Mouse (Mus musculus): Measurements from ENCODE around the gene Nkx1-1. TPM values are rescaled to one million over a fixed set of nuclear protein-coding genes. Genes with fewer than 3 reads are reported as not detected.

Nkx1-1 gene
- polyA plus RNA-seq (2014; fragmentation: Nextera tagmentation; extraction: Ambion mirVana) = not detected in 2 replicates

DNA sequence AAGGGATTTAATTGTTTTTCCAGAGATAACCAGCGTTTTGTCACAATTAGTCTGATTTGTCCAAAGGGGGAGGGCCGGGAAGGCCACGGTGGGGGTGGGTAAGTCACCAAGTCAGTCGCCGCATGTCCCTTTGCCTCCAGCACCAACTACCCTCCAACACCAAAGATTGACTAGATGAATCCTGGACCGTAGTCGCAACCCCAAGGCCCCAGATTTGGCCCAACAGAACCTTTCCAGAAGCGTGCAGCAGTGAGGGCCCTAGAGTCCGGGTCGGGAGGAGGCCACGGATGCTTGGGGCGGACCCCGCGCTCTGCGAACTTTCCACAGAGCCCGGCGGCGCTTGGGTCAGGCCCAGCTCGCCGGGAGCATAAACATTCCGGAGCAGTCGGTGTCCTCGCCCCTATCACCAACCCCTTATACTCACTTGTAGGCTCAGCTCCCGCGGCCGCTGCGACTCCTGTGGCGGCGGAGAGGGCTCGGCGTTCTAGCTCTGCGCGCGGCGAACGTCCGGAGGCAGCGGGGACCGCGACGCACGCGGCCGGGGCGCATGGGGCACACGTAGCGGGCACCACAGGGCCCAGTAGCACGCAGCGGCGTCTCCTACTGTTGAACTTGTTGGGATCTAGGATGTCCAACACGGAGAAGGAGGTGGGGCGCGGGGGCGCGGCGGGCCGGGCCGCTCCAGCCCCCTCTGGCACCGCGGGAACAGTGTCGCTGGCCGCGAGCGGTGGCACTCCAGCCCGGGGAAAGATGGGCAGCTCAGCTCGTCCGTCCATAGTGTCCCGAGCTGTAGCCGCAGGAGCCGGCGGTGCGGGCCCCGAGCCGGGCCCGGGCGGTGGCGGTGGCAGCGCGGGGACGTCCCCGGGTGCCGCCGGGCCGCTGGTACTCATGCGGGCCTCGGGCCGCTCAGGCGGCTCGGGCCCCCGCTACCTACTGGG lies at the start of gene Nkx1-1:
Nkx1-1 (minus strand) TSS at position 776 of the 938 bp plus-strand sequence.
- H3K27ac ChIP-seq (replicated peaks; ENCODE audit: low read depth, low read length) = no peak within 1 kb of the TSS
- under 1% methylated on average over 86 of the region's 90 CpGs for WGBS
- peaks cover 97% of the 10 kb centered on the region for H3K27me3 ChIP-seq (ENCODE audit: control insufficient read depth, insufficient read depth, low read length)
- no peaks in the 10 kb centered on the region for H3K9me3 ChIP-seq (ENCODE audit: control insufficient read depth, low read length)
- H3K36me3 ChIP-seq (ENCODE audit: control insufficient read depth, insufficient read depth, low read length) = no peaks in the 10 kb centered on the region
- peak within 1 kb of the TSS; percentile 12; the same call in 1 of the 2 replicates for H3K4me3 ChIP-seq (ENCODE audit: low read depth, low read length)
- ATAC-seq (ENCODE audit: insufficient number of reproducible peaks, low FRiP score, low TSS enrichment, low read depth) (no peak), DNase-seq (ENCODE audit: low spot score) (peak; percentile 46)
- H3K4me1 ChIP-seq (ENCODE audit: control insufficient read depth, insufficient read depth, low read length) = peaks cover 19% of the 10 kb centered on the region
- H3K9ac ChIP-seq (ENCODE audit: low read length) = no peak within 1 kb of the TSS
- peak within 1 kb of the TSS; percentile 29 for H3K4me2 ChIP-seq (ENCODE audit: low read depth, severe bottlenecking)

DNA sequence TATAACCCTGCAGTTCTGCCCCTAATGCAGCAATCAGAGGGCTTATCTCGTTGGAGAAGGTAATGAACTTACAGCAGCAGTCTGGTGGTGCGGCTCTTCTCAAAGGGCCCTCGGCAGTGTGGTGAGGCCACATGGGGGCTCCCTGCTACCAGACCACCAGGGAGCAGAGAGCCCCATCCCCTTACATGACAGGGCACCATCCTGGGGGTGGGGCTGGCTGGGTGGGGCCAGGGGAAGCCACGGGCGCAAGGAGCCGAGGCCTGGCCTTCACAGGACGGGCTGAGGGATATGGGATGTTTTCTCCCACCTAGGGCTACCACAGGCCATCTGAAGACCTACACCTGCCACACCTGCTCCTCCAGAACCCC lies 47.5 kb upstream of the Nkx1-1 start:
- no peak overlapping the region for H3K4me3 ChIP-seq (ENCODE audit: low read depth, low read length)
- H3K4me1 ChIP-seq (ENCODE audit: control insufficient read depth, insufficient read depth, low read length) = 0 out of 2 replicates have a peak, but pooled peaks cover 3% of the 10 kb centered on the region
- 0 out of 2 replicates have a peak, but pooled peaks cover 2% of the 10 kb centered on the region for H3K27me3 ChIP-seq (ENCODE audit: control insufficient read depth, insufficient read depth, low read length)
- WGBS = 15% methylated on average over 7 of the region's 7 CpGs
- H3K9me3 ChIP-seq (ENCODE audit: control insufficient read depth, low read length) = no peaks in the 10 kb centered on the region
- no peak overlapping the region for H3K4me2 ChIP-seq (ENCODE audit: low read depth, severe bottlenecking)
- H3K27ac ChIP-seq (replicated peaks; ENCODE audit: low read depth, low read length) = no peak overlapping the region
- no peaks in the 10 kb centered on the region for H3K36me3 ChIP-seq (ENCODE audit: control insufficient read depth, insufficient read depth, low read length)
- H3K9ac ChIP-seq (ENCODE audit: low read length) = 0 out of 2 replicates have a peak overlapping the region, but pooled peaks have one; percentile 3
- DNase-seq (ENCODE audit: low spot score) = no peak
- no peak for ATAC-seq (ENCODE audit: insufficient number of reproducible peaks, low FRiP score, low TSS enrichment, low read depth)

- H3K27ac ChIP-seq (replicated peaks; ENCODE audit: low read depth, low read length) = no peak overlapping the region
- 55% methylated on average over 26 of the region's 26 CpGs for WGBS
- no peaks in the 10 kb centered on the region for H3K36me3 ChIP-seq (ENCODE audit: control insufficient read depth, insufficient read depth, low read length)
- H3K9me3 ChIP-seq (ENCODE audit: control insufficient read depth, low read length) = no peaks in the 10 kb centered on the region
- H3K4me2 ChIP-seq (ENCODE audit: low read depth, severe bottlenecking) = no peak overlapping the region
- 0 out of 2 replicates have a peak overlapping the region, but pooled peaks have one; percentile 3 for H3K9ac ChIP-seq (ENCODE audit: low read length)
- H3K27me3 ChIP-seq (ENCODE audit: control insufficient read depth, insufficient read depth, low read length) = 0 out of 2 replicates have a peak, but pooled peaks cover 2% of the 10 kb centered on the region
- ATAC-seq (ENCODE audit: insufficient number of reproducible peaks, low FRiP score, low TSS enrichment, low read depth) (no peak), DNase-seq (ENCODE audit: low spot score) (no peak)
- H3K4me3 ChIP-seq (ENCODE audit: low read depth, low read length) = no peak overlapping the region
- H3K4me1 ChIP-seq (ENCODE audit: control insufficient read depth, insufficient read depth, low read length) = 0 out of 2 replicates have a peak, but pooled peaks cover 3% of the 10 kb centered on the region
These were observed 47.0 kb upstream of the Nkx1-1 start for GRCm38 (mm10) chr5:33480582-33481317.

DNA sequence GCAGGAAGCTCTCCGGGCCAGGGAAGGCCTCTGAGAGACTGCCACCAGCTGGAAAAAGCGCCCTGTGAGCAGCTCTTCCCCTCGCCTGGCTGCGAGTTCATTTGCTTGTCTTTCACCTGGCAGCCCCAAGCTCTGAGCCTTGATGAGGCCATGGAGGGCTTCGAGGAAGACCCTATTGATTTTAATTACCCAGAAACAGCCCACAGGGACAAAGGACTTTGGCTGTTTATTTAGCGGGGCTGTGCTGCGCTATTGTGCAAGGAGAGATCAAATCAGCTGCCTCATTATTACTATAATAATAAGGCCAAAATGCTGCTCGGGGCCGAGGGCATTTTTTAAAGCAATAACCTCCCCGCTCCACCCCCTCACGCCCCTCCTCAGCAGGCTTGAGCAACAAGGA lies 31.7 kb upstream of the Nkx1-1 start:
- Histone ChIP-seq H3K36me3 (ENCODE audit: control insufficient read depth, insufficient read depth, low read length) (no peaks in the 10 kb centered on the region), H3K4me1 (ENCODE audit: control insufficient read depth, insufficient read depth, low read length) (no peaks in the 10 kb centered on the region), H3K27ac (replicated peaks; ENCODE audit: low read depth, low read length) (no peak overlapping the region), H3K9me3 (ENCODE audit: control insufficient read depth, low read length) (no peaks in the 10 kb centered on the region), H3K9ac (ENCODE audit: low read length) (no peak overlapping the region), H3K27me3 (ENCODE audit: control insufficient read depth, insufficient read depth, low read length) (peaks cover 2% of the 10 kb centered on the region; the same call in 1 of the 2 replicates), H3K4me2 (ENCODE audit: low read depth, severe bottlenecking) (no peak overlapping the region), H3K4me3 (ENCODE audit: low read depth, low read length) (no peak overlapping the region)
- no peak for ATAC-seq (ENCODE audit: insufficient number of reproducible peaks, low FRiP score, low TSS enrichment, low read depth)
- WGBS = 54% methylated on average over 11 of the region's 11 CpGs
- no peak for DNase-seq (ENCODE audit: low spot score)

DNA sequence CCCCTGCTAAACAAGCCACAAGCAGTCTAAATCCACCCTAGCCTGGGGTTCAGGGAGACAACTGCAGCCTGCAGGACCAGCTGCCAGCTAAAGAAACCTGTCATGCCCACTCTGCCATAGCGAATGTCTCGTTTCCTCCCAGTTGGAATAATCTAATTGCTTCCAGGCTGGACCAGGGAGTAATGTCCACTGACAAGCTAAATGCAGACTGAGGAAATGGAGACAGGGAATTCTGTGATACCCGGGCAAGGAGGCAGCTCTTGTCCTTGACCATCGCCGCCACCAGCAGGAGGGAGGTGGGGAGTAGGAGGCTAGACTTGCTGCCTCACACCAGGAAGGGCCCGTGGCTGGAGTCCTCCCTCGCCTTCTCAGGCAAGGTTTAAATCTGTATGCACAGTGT lies 30.6 kb upstream of the Nkx1-1 start:
- DNase-seq (ENCODE audit: low spot score) (no peak), ATAC-seq (ENCODE audit: insufficient number of reproducible peaks, low FRiP score, low TSS enrichment, low read depth) (no peak)
- no peak overlapping the region for H3K27ac ChIP-seq (replicated peaks; ENCODE audit: low read depth, low read length)
- H3K27me3 ChIP-seq (ENCODE audit: control insufficient read depth, insufficient read depth, low read length) = peaks cover 2% of the 10 kb centered on the region; the same call in 1 of the 2 replicates
- no peaks in the 10 kb centered on the region for H3K9me3 ChIP-seq (ENCODE audit: control insufficient read depth, low read length)
- H3K36me3 ChIP-seq (ENCODE audit: control insufficient read depth, insufficient read depth, low read length) = no peaks in the 10 kb centered on the region
- no peaks in the 10 kb centered on the region for H3K4me1 ChIP-seq (ENCODE audit: control insufficient read depth, insufficient read depth, low read length)
- no peak overlapping the region for H3K4me3 ChIP-seq (ENCODE audit: low read depth, low read length)
- WGBS = 66% methylated on average over 7 of the region's 7 CpGs
- H3K4me2 ChIP-seq (ENCODE audit: low read depth, severe bottlenecking) = no peak overlapping the region
- H3K9ac ChIP-seq (ENCODE audit: low read length) = no peak overlapping the region

DNA sequence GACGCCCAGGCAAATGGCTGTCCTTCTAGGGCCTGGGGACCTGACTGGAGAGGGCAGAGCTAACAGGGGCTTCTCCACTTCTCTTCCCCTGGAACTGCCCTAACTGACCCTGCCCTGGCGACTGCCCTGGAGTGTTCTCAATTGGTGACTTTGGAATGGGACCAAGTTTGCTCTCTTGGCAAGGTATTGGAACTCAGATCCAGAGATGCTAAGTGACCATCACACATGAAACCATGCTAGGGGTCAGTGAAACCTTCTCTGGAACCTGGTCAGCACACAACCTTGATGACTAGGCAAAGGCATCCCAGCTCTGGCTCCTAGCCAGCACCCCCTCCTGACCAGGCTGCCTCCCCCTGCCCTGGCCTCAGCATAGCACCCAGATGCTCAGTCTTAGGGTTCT lies 25.3 kb upstream of the Nkx1-1 start:
- no peaks in the 10 kb centered on the region for H3K9me3 ChIP-seq (ENCODE audit: control insufficient read depth, low read length)
- H3K27me3 ChIP-seq (ENCODE audit: control insufficient read depth, insufficient read depth, low read length) = no peaks in the 10 kb centered on the region
- H3K4me3 ChIP-seq (ENCODE audit: low read depth, low read length) = no peak overlapping the region
- no peak for DNase-seq (ENCODE audit: low spot score)
- no peak overlapping the region for H3K4me2 ChIP-seq (ENCODE audit: low read depth, severe bottlenecking)
- 70% methylated on average over 2 of the region's 2 CpGs for WGBS
- H3K4me1 ChIP-seq (ENCODE audit: control insufficient read depth, insufficient read depth, low read length) = no peaks in the 10 kb centered on the region
- H3K27ac ChIP-seq (replicated peaks; ENCODE audit: low read depth, low read length) = no peak overlapping the region
- H3K36me3 ChIP-seq (ENCODE audit: control insufficient read depth, insufficient read depth, low read length) = no peaks in the 10 kb centered on the region
- ATAC-seq (ENCODE audit: insufficient number of reproducible peaks, low FRiP score, low TSS enrichment, low read depth) = no peak
- no peak overlapping the region for H3K9ac ChIP-seq (ENCODE audit: low read length)

GRCm38 (mm10) chr5:33458132-33458622 lies 24.4 kb upstream of the Nkx1-1 start:
- H3K27me3 ChIP-seq (ENCODE audit: control insufficient read depth, insufficient read depth, low read length) = no peaks in the 10 kb centered on the region
- 60% methylated on average over 3 of the region's 3 CpGs for WGBS

DNA sequence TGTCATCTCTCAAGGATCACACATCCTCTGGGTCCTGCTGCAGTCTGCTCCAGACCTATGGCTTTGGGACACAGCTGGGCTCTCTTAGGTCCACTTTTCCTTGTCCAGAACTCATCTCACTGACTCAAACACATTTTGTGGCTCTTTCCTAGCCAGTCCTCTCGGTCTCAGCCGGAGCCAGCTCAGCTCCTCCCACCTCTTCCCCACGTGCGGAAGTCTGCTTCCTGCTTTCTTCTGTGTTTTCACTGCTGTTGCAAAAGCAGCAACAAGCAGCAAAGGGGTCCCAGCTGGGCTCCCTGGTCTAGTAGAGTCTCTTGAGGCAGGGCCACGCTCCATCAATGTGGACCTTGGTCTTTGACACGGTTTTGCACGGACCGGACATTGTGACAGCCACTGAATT lies 22.0 kb upstream of the Nkx1-1 start:
- Histone ChIP-seq H3K4me2 (ENCODE audit: low read depth, severe bottlenecking) (no peak overlapping the region), H3K27me3 (ENCODE audit: control insufficient read depth, insufficient read depth, low read length) (no peaks in the 10 kb centered on the region), H3K36me3 (ENCODE audit: control insufficient read depth, insufficient read depth, low read length) (no peaks in the 10 kb centered on the region), H3K4me3 (ENCODE audit: low read depth, low read length) (no peak overlapping the region), H3K4me1 (ENCODE audit: control insufficient read depth, insufficient read depth, low read length) (no peaks in the 10 kb centered on the region), H3K27ac (replicated peaks; ENCODE audit: low read depth, low read length) (no peak overlapping the region), H3K9ac (ENCODE audit: low read length) (no peak overlapping the region), H3K9me3 (ENCODE audit: control insufficient read depth, low read length) (no peaks in the 10 kb centered on the region)
- DNase-seq (ENCODE audit: low spot score) (no peak), ATAC-seq (ENCODE audit: insufficient number of reproducible peaks, low FRiP score, low TSS enrichment, low read depth) (no peak)
- 57% methylated on average over 8 of the region's 8 CpGs for WGBS

More at GRCm38 (mm10) chr5:33458132-33458622, 24.4 kb upstream of the Nkx1-1 start:
- no peak for ATAC-seq (ENCODE audit: insufficient number of reproducible peaks, low FRiP score, low TSS enrichment, low read depth)
- H3K4me3 ChIP-seq (ENCODE audit: low read depth, low read length) = no peak overlapping the region
- H3K27ac ChIP-seq (replicated peaks; ENCODE audit: low read depth, low read length) = no peak overlapping the region
- H3K4me2 ChIP-seq (ENCODE audit: low read depth, severe bottlenecking) = no peak overlapping the region
- no peaks in the 10 kb centered on the region for H3K9me3 ChIP-seq (ENCODE audit: control insufficient read depth, low read length)
- DNase-seq (ENCODE audit: low spot score) = no peak
- H3K36me3 ChIP-seq (ENCODE audit: control insufficient read depth, insufficient read depth, low read length) = no peaks in the 10 kb centered on the region
- H3K9ac ChIP-seq (ENCODE audit: low read length) = no peak overlapping the region
- no peaks in the 10 kb centered on the region for H3K4me1 ChIP-seq (ENCODE audit: control insufficient read depth, insufficient read depth, low read length)

All from limb, embryonic 11.5 days (tissue).